ENCODE assay signal across 13 mouse cellular contexts in genomic region chr19:17255511-17255910, GRCm38 (mm10).
"Had no signal": no experiment of that assay in that cellular context is flagged by ENCODE, and none has a peak within 500 bp of the region (broad histone marks: within the 10 kb centered on the region; RNA-seq: fewer than 3 reads in every experiment).

No protein-coding gene starts in this region.

- H3K4me3 ChIP-seq: kidney, embryonic 15.5 days; limb, embryonic 12.5 days; liver, embryonic 13.5 days; lung, embryonic 15.5 days; myocyte; neural tube, embryonic 15.5 days had no signal

- H3K27ac ChIP-seq: kidney, embryonic 15.5 days; limb, embryonic 12.5 days; liver, embryonic 13.5 days; lung, embryonic 15.5 days; neural tube, embryonic 15.5 days had no signal

- H3K27me3 ChIP-seq: kidney, embryonic 15.5 days; limb, embryonic 12.5 days; liver, embryonic 13.5 days; lung, embryonic 15.5 days; neural tube, embryonic 15.5 days had no signal

- H3K9ac ChIP-seq: kidney, embryonic 15.5 days; limb, embryonic 12.5 days; liver, embryonic 13.5 days; liver, postnatal 0 days; lung, embryonic 15.5 days; neural tube, embryonic 15.5 days had no signal

- ATAC-seq: liver, postnatal 0 days had no signal

- H3K4me1 ChIP-seq: liver, embryonic 13.5 days; lung, embryonic 15.5 days; neural tube, embryonic 15.5 days had no signal

- H3K4me2 ChIP-seq: kidney, embryonic 15.5 days; limb, embryonic 12.5 days; liver, embryonic 13.5 days; lung, embryonic 15.5 days; neural tube, embryonic 15.5 days had no signal

- H3K9me3 ChIP-seq: kidney, embryonic 15.5 days; limb, embryonic 12.5 days; liver, embryonic 13.5 days; lung, embryonic 15.5 days; neural tube, embryonic 15.5 days had no signal

- H3K36me3 ChIP-seq: kidney, embryonic 15.5 days; limb, embryonic 12.5 days; liver, embryonic 13.5 days; lung, embryonic 15.5 days; neural tube, embryonic 15.5 days had no signal

- DNase-seq: kidney, adult 2 months; kidney, postnatal 36 days; layer of hippocampus, adult 9-11 months; layer of hippocampus, postnatal 36 days; liver; liver, embryonic 13.5 days; liver, postnatal 0 days; thymus, postnatal 36 days had no signal
